ENCODE assay signal across 15 mouse cellular contexts in genomic region chr1:34165926-34166325, GRCm38 (mm10).
"Had no signal": no experiment of that assay in that cellular context is flagged by ENCODE, and none has a peak within 500 bp of the region (broad histone marks: within the 10 kb centered on the region; RNA-seq: fewer than 3 reads in every experiment).

No protein-coding gene starts in this region.

- H3K27me3 ChIP-seq: limb, embryonic 12.5 days; liver, embryonic 13.5 days; lung, embryonic 15.5 days; megakaryocyte, embryonic 14.5 days; stomach, embryonic 15.5 days had no signal

- H3K4me2 ChIP-seq: limb, embryonic 12.5 days; liver, embryonic 13.5 days; lung, embryonic 15.5 days; midbrain, embryonic 11.5 days; stomach, embryonic 15.5 days had no signal

- DNase-seq: kidney, postnatal 25 days; layer of hippocampus, adult 9-11 months; liver; liver, embryonic 13.5 days; liver, postnatal 0 days; lung, postnatal 14 days; right cerebral cortex, postnatal 14 days; thymus, postnatal 36 days had no signal

- H3K4me1 ChIP-seq: limb, embryonic 12.5 days; liver, embryonic 13.5 days; megakaryocyte, embryonic 14.5 days; stomach, embryonic 15.5 days had no signal

- H3K4me3 ChIP-seq: limb, embryonic 12.5 days; liver, embryonic 13.5 days; lung, embryonic 15.5 days; megakaryocyte, embryonic 14.5 days; stomach, embryonic 15.5 days had no signal

- H3K9me3 ChIP-seq: limb, embryonic 12.5 days; liver, embryonic 13.5 days; lung, embryonic 15.5 days; megakaryocyte, embryonic 14.5 days; stomach, embryonic 15.5 days had no signal

- ATAC-seq: liver, postnatal 0 days; midbrain, embryonic 16.5 days had no signal

- H3K9ac ChIP-seq: limb, embryonic 12.5 days; liver, embryonic 13.5 days; liver, postnatal 0 days; lung, embryonic 15.5 days; stomach, embryonic 15.5 days had no signal

- H3K36me3 ChIP-seq: lung, embryonic 15.5 days had no signal

- H3K27ac ChIP-seq: limb, embryonic 12.5 days; liver, embryonic 13.5 days; lung, embryonic 15.5 days; macrophage; stomach, embryonic 15.5 days had no signal
